Mouse (Mus musculus): Measurements from ENCODE around the gene Ccdc58.
"Not testable (repeated sequence)": the region's sequence is repeated elsewhere in the genome, so short reads cannot be mapped to it uniquely, and the experiment has no call there.

The Ccdc58 gene

DNA sequence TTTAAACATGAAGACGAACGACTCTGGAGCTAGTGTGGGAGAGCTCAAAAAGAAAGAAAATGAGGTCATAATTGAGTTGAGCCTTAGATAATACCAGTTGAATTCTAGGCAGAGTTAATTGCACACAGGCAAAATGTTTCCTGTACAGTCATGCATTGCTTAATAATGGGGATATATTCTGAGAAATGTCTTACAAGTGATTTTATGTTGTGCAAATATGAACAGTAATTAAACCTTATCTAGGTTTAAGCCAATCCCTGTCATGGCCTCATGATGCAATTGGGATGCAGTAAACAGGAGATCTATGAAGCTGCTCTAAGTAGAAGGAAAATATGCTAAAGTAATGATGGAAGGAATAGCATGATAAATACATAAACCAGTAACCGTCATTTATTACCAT, 3.3 kb downstream of the Ccdc58 start:
- DNase-seq (ENCODE audit: low read depth, low spot score), result no peak

DNA sequence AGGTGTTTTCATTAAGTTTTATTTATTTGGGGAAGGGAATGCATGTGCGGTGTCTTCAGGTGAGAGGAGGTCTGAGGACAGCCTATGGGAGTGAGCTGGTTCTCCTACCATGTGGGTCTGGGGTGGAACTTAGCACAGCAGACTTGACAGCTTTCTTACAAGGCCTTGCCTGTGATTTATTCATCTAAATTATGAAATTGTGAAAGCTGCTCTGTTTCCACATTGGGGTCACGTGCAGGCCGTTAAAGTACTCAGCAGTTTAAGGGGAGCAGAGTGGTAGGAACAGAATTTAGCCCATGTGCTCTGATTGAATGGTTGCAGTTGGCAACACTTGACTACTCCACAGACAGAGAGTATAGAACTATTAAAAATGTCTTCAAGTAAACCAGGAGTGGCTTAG, 8.4 kb downstream of the Ccdc58 start:
- no peak for DNase-seq (ENCODE audit: low read depth, low spot score)

DNA sequence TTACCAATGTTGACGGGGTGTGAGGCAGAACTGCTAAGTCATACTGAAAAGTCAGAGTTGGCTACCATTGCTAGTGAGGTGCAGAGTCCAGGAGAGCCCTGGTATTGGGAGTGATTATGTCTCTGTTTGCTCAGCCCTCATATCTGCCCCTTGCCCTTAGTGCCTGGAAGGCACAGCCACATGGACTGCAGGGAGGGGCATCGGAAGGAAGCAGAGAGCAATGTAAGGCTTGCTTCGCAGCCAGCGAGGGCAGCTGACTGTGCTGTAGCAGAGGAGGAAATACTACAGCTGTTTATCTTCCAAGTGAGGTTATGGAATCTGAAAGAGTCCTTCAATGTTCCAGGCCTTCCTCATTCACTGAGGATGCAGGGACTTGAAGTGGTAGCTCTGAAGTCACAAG, 16.4 kb downstream of the Ccdc58 start:
- no peak for DNase-seq (ENCODE audit: low read depth, low spot score)

DNA sequence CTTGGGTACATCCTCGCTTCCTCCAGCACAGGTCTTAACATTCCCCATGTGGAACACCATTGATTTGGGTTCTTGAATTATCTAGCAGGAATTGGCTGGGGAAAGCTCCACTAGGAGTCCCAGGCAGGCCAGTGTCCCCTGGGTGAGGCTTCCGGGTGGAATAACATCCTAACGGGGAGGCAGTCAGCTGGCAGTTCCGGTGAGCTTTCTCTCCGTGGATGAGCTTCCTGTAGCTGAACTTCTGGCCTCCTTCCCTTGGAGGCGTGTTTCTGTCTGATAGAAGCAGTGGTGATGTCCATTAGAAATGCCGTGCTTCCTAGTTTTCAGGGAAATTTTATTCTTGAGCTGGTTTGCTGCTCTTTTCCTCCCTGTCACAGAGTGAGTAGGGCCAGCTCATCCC, 17.6 kb downstream of the Ccdc58 start:
- DNase-seq (ENCODE audit: low read depth, low spot score), result no peak

DNA sequence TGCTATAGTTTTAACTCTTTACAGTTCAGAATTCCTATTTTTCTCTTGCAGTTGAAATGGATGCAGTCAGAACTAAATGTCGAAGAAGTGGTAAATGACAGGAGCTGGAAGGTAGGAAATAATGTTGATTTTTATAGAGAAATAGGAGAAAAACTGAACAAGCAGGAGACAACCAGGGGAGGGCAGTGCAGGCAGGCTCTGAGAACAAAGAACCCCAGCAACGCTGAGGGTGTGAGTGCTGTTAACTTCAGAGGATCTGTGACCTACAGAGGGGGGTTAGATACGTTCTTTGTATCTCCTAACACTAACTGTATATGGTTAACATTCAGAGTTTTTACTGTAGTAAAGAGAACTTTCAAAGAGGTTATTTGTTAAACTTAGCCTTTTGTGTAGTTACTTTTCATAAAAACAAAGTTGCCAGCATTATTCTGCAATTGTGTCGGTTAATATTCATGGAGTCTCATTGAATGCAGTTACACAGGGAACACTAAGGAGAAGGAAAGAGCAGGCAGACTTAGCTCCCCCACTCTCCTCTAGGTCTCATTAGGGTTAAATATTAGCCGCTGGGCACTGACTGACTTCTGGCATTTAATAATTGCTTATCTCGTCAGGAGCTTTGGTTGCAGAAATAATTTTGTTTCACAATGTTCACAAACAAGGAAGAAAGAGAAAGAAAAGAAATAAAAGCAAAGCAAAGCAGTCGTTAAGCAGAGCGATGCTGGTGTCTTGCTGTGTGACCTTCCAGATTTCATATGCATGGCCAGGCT, 18.5 kb downstream of the Ccdc58 start:
- no peak for DNase-seq (ENCODE audit: low read depth, low spot score)

DNA sequence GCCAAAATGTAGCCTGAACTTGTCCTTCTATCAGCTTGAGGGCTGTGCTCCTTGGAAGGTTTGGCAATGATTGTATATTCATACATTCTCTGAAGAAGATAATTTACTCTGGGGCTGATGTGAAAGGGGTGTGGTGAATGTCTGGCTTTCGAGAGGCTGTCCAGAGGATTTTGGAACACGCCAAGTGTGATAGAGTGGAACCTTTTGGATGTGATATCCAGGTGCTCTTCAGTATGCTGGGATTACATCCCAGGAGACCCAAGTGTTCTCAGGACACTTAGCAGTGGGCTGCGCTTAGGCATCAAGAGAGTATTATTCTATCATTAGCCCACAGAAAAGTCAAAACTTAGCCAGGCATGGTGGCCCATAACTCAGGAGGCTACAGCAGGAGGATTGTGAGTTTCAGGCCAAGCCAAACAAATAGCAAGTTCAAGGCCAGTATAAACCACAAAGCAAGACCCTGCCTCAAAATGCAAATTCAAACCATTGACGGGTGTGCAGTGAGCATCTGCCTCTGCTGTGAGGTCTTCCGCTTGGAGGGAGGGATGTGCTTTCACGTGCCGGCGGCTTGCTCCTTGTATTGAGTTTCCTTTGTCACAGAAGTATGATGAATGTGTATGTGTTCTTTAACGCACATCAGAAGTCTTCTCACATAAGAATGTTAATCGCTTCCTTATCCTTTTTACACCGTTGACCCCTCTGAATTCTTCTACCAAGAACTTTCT, 19.5 kb downstream of the Ccdc58 start:
- DNase-seq (ENCODE audit: low read depth, low spot score), result no peak

DNA sequence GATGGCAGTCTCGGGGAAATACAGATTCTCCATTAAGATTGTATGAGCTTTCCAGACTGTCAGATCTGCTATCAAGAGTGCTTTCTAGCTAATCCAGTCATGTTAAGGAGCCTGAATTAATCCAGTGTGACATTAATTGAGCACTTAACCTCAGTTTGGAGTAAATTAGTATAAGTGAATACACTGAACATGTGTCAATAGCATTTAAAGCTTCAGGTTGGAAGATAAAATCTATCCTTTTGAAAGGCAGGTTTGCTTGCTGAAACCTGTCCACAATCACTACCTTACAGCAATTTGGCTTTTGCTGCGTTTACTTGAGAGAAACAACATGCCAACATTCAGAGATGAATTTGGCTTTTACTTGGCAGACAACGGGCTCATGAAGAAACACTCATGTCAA, 22.6 kb downstream of the Ccdc58 start:
- no peak for DNase-seq (ENCODE audit: low read depth, low spot score)

DNA sequence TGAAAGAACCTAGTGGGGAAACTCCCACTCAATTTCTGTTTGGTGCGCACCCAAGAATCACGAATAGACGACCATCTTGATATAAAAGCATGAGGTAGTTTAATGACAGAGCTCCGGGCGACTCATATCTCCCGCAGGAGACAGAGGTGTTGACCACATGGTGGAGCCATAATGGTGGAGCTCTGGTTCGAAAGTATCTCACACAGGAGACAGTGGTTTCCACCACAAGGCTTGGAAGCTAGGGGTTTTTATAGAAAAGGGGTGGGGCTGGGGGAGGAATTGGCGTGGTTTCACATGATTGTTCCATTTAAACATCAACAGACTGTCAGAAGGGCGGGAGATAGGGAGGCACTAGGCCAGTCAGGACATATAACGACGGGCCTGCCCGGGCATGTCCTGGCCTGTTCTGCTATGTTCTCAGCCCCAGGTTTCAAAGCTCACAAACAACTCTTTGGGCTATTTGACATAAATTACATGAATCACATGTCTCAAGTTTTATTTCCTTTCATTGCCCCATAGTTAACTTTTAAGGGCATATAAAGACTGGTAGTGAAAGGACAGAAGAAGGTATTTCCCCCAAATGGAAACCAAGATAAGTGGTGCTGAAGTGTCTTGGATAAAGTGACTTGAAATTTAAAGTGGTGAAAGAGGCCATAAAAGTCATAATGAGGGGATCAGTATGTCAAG, 26.5 kb downstream of the Ccdc58 start:
- not testable (repeated sequence) for DNase-seq (ENCODE audit: low read depth, low spot score)

DNA sequence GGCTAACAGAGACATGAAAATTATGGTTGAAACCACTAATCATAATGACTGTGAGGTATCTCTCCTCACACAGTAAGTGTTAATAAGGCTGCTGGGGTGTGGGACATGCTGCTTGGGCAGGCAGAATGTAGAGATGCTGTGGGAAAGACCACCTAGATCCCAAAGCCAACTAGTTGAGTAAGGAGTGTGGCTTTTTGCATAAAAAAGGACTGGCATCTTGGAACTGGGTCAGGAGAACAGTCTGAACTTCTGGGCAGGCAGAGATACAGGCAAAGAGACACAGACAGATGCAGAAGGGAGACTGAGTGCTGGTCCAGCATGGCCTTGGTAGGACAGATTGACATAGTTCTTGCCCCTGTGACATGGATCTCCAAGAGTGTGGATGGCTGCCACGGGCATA, 30.0 kb downstream of the Ccdc58 start:
- no peak for DNase-seq (ENCODE audit: low read depth, low spot score)

DNA sequence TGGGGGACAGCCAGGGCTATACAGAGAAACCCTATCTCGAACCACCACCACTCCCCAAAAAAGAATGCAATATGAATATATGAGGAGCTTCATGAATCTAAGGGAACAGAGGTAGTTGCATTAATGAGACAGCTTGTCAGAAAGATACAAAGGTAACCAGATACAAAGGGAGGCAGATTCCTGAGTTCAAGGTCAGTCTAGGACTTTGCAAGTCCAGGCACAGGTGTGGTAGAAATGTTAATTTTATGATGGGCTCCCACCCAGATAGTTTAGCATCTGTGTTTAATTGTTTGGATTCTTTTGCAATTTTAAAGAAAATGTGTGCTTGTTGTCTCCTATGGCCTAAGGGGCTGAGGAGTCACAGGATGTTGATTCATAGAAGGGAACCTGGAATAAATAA, 30.7 kb downstream of the Ccdc58 start:
- DNase-seq (ENCODE audit: low read depth, low spot score), result no peak

DNA sequence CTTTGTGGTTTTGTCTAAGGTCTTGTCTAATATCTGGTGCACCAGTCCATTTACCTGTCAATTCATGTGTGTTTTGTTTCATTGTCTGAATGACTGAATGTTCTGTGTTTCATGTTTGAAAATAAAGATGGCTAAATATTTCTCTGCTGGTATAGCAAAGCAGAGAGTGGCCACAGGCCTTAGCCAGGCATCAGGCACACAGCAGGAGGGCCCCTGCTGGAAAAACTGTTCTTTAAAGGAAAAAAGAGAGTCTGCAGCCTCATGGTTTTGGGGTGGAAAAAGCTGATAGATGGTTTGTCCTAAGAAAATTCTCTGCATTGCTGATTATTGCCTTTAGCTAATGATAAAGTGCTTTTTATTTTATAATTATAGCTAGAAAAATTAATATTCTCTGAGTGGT, 40.0 kb downstream of the Ccdc58 start:
- DNase-seq (ENCODE audit: low read depth, low spot score), result not testable (repeated sequence)

DNA sequence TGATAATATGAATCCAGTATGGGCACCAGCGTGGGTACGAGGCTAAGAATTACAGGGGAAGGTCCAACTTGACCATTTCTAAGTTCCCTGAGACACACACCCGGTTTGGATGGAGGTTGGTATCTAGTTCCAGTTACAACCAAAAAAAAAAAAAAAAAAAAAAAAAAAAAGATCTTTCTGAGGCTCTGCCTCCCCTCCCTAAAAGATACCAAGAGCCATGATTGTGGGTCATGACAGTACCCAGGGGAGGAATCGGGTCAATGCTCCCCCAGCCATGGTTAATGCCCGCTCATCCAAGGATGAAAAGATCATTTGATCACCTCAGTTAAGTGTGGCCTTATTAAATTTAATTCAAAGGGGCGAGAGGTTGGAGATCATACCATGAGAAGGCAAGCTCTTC, 44.3 kb downstream of the Ccdc58 start:
- DNase-seq (ENCODE audit: low read depth, low spot score), result not testable (repeated sequence)

DNA sequence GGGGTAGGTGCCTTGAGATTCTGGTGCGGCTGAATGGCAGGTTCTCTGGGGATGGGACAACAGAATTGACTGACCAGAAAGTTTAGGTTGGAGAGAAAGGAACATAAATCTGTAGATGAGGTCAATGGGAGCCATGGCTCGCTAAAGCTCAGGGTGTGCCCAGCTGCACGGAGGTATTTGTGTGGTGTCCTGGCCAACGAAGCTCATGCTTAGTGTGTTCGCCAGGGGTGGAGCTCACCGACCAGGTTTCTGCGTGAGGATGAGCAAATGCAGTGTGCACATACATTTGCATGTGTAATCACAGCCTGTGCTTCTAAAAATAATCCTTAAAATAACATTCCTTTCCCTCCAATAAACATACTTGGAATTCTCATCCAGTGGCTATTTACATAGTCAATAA, 56.6 kb downstream of the Ccdc58 start:
- no peak for DNase-seq (ENCODE audit: low read depth, low spot score)

DNA sequence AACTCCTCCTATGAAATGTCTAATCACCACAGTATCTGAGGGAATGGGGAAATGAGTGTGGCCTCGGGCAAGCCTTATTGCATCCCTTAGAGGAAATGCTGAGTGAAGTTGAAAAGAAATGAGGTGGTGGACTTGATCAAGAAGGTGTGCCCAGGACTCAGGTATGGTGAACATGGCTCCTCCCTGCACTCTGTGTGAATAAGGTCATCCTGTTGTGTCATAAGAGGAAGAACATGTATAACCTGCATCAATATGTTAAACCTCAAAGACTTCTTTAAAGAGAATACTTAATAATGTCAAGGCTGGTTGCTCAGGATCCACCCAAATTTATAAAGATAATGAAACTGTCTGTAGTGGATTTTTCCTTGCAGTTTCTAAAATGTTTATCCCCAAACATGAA, 59.7 kb downstream of the Ccdc58 start, which contains the start of gene Csta1:
Gene Csta1 (minus strand): TSS at position 101 of the 400 bp plus-strand sequence.
- no peak for DNase-seq (ENCODE audit: low read depth, low spot score)

DNA sequence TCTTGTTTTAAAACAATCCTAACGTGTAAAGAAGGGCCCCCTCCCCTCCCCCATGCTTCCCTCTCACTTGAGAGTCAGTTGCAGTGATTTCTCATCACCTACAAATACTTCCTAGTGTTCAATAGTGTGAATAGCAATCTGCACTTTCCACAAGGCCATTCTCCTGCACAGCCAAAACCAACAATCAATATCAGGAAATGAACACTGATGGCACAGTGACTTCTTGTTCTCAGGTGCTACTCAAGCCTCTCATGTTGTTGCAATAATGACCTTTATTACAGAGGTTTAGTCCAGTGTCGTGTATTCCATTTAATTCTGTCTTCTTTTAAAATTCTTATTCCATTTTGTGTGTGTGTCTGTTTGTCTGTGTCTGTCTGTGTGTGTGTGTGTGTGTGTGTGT, 66.7 kb downstream of the Ccdc58 start:
- DNase-seq (ENCODE audit: low read depth, low spot score), result no peak

Measured in forelimb bud, embryonic 11.5 days (tissue).